Mouse (Mus musculus): ENCODE data around the gene Oat. TPM values are rescaled to one million over a fixed set of nuclear protein-coding genes. Genes with fewer than 3 reads are reported as not detected.
A peak's percentile ranks its signal among the peaks of the same experiment; 100 is the strongest.

Gene Oat
- polyA plus RNA-seq, 1 experiment from 2014 or later = 139 TPM

- 18% methylated on average over 8 of the region's 8 CpGs for WGBS
Measured at GRCm38 (mm10) chr7:132600926-132601325, 24.7 kb upstream of the Oat start.

GRCm38 (mm10) chr7:132600026-132600425, 23.8 kb upstream of the Oat start:
- peaks cover 72% of the 10 kb centered on the region for H3K27me3 ChIP-seq (ENCODE audit: insufficient read depth, low read length)
- no peak for ATAC-seq (replicated peaks; ENCODE audit: low FRiP score, low read depth)
- no peak for TF ChIP-seq CTCF (IDR thresholded peaks at IDR 0.05; ENCODE audit: low read depth)
- 2% methylated on average over 8 of the region's 9 CpGs for WGBS
- no peaks in the 10 kb centered on the region for H3K36me3 ChIP-seq (ENCODE audit: insufficient read depth, low read length)
- peaks cover 12% of the 10 kb centered on the region; the same call in 1 of the 2 replicates for H3K4me1 ChIP-seq (replicated peaks; ENCODE audit: insufficient read depth, low read length)
- peak overlapping the region; percentile 32 for H3K4me3 ChIP-seq (replicated peaks; ENCODE audit: low read depth, low read length)
- H3K9me3 ChIP-seq (replicated peaks; ENCODE audit: low read length) = no peaks in the 10 kb centered on the region
- H3K4me2 ChIP-seq (ENCODE audit: low read length) = peak overlapping the region; percentile 61
- no peak for DNase-seq (ENCODE audit: low spot score)
- H3K27ac ChIP-seq = no peak overlapping the region
- no peak overlapping the region for H3K9ac ChIP-seq (ENCODE audit: low read depth, low read length)

More at GRCm38 (mm10) chr7:132600926-132601325, 24.7 kb upstream of the Oat start:
- Histone ChIP-seq H3K9me3 (replicated peaks; ENCODE audit: low read length) (no peaks in the 10 kb centered on the region), H3K4me1 (replicated peaks; ENCODE audit: insufficient read depth, low read length) (peaks cover 12% of the 10 kb centered on the region; the same call in 1 of the 2 replicates), H3K4me3 (replicated peaks; ENCODE audit: low read depth, low read length) (no peak overlapping the region), H3K27me3 (ENCODE audit: insufficient read depth, low read length) (peaks cover 68% of the 10 kb centered on the region), H3K27ac (no peak overlapping the region), H3K36me3 (ENCODE audit: insufficient read depth, low read length) (no peaks in the 10 kb centered on the region), H3K9ac (ENCODE audit: low read depth, low read length) (no peak overlapping the region), H3K4me2 (ENCODE audit: low read length) (no peak overlapping the region)
- ATAC-seq (replicated peaks; ENCODE audit: low FRiP score, low read depth) (no peak), DNase-seq (ENCODE audit: low spot score) (no peak)
- no peak for TF ChIP-seq CTCF (IDR thresholded peaks at IDR 0.05; ENCODE audit: low read depth)

GRCm38 (mm10) chr7:132599071-132599975, 23.1 kb upstream of the Oat start, which contains the start of gene Nkx1-2:
Gene Nkx1-2, minus strand, starts transcription at chr7:132599637.
- 0 out of 2 replicates have a peak within 1 kb of the TSS, but pooled peaks have one; percentile 4 for H3K9ac ChIP-seq (ENCODE audit: low read depth, low read length)
- H3K4me3 ChIP-seq (replicated peaks; ENCODE audit: low read depth, low read length) = peak within 1 kb of the TSS; percentile 32
- H3K36me3 ChIP-seq (ENCODE audit: insufficient read depth, low read length) = no peaks in the 10 kb centered on the region
- ATAC-seq (replicated peaks; ENCODE audit: low FRiP score, low read depth) (no peak), DNase-seq (ENCODE audit: low spot score) (no peak)
- no peaks in the 10 kb centered on the region for H3K9me3 ChIP-seq (replicated peaks; ENCODE audit: low read length)
- peak within 1 kb of the TSS; percentile 61 for H3K4me2 ChIP-seq (ENCODE audit: low read length)
- under 1% methylated on average over 48 of the region's 52 CpGs for WGBS
- peaks cover 70% of the 10 kb centered on the region for H3K27me3 ChIP-seq (ENCODE audit: insufficient read depth, low read length)
- TF ChIP-seq CTCF (IDR thresholded peaks at IDR 0.05; ENCODE audit: low read depth) = no peak
- peaks cover 12% of the 10 kb centered on the region; the same call in 1 of the 2 replicates for H3K4me1 ChIP-seq (replicated peaks; ENCODE audit: insufficient read depth, low read length)
- no peak within 1 kb of the TSS for H3K27ac ChIP-seq

- H3K9ac ChIP-seq (ENCODE audit: low read depth, low read length) = no peak overlapping the region; the same call in 1 of the 2 replicates
- ATAC-seq (replicated peaks; ENCODE audit: low FRiP score, low read depth) (no peak), DNase-seq (ENCODE audit: low spot score) (peak; percentile 13)
- H3K9me3 ChIP-seq (replicated peaks; ENCODE audit: low read length) = no peaks in the 10 kb centered on the region
- peaks cover 65% of the 10 kb centered on the region for H3K27me3 ChIP-seq (ENCODE audit: insufficient read depth, low read length)
- H3K36me3 ChIP-seq (ENCODE audit: insufficient read depth, low read length) = no peaks in the 10 kb centered on the region
- no peak for TF ChIP-seq CTCF (IDR thresholded peaks at IDR 0.05; ENCODE audit: low read depth)
- H3K4me2 ChIP-seq (ENCODE audit: low read length) = peak overlapping the region; percentile 79
- under 1% methylated on average over 57 of the region's 60 CpGs for WGBS
- no peak overlapping the region for H3K27ac ChIP-seq
- peaks cover 12% of the 10 kb centered on the region; the same call in 1 of the 2 replicates for H3K4me1 ChIP-seq (replicated peaks; ENCODE audit: insufficient read depth, low read length)
- peak overlapping the region; percentile 46 for H3K4me3 ChIP-seq (replicated peaks; ENCODE audit: low read depth, low read length)
Measured at GRCm38 (mm10) chr7:132597251-132598041, 21.2 kb upstream of the Oat start.

- Histone ChIP-seq H3K27me3 (ENCODE audit: insufficient read depth, low read length) (peaks cover 59% of the 10 kb centered on the region), H3K4me3 (replicated peaks; ENCODE audit: low read depth, low read length) (peak overlapping the region; percentile 46), H3K4me2 (ENCODE audit: low read length) (peak overlapping the region; percentile 79), H3K4me1 (replicated peaks; ENCODE audit: insufficient read depth, low read length) (peaks cover 12% of the 10 kb centered on the region; the same call in 1 of the 2 replicates), H3K27ac (no peak overlapping the region), H3K9me3 (replicated peaks; ENCODE audit: low read length) (no peaks in the 10 kb centered on the region), H3K9ac (ENCODE audit: low read depth, low read length) (no peak overlapping the region), H3K36me3 (ENCODE audit: insufficient read depth, low read length) (no peaks in the 10 kb centered on the region)
- ATAC-seq (replicated peaks; ENCODE audit: low FRiP score, low read depth) = no peak
- no peak for DNase-seq (ENCODE audit: low spot score)
- peak; percentile 26; the same call in 1 of the 2 replicates for TF ChIP-seq CTCF (IDR thresholded peaks at IDR 0.05; ENCODE audit: low read depth)
- 11% methylated on average over 26 of the region's 26 CpGs for WGBS
Measured at GRCm38 (mm10) chr7:132596557-132597250, 20.5 kb upstream of the Oat start.
